Mouse (Mus musculus): Measurements from ENCODE around the gene Taf4. TPM values are rescaled to one million over a fixed set of nuclear protein-coding genes. Genes with fewer than 3 reads are reported as not detected.

Taf4 gene
- polyA plus RNA-seq, 1 experiment, result 9.1 TPM

- Histone ChIP-seq H3K27me3 (replicated peaks) (peaks cover 36% of the 10 kb centered on the region), H3K4me1 (peaks cover 22% of the 10 kb centered on the region), H3K4me3 (replicated peaks) (no peak overlapping the region), H3K36me3 (replicated peaks; ENCODE audit: low read length) (no peaks in the 10 kb centered on the region), H3K9me3 (peaks cover 11% of the 10 kb centered on the region)
- TF ChIP-seq GATA1 (IDR thresholded peaks at IDR 0.05; ENCODE audit: borderline replicate concordance, low read length) (no peak), FLI1 (IDR thresholded peaks at IDR 0.05; ENCODE audit: low read length) (no peak)
These were observed 37.2 kb upstream of the Taf4 start for GRCm38 (mm10) chr2:180013686-180014085.

GRCm38 (mm10) chr2:180011370-180011769 lies 34.9 kb upstream of the Taf4 start:
- Histone ChIP-seq H3K36me3 (replicated peaks; ENCODE audit: low read length) (no peaks in the 10 kb centered on the region), H3K4me1 (peaks cover 10% of the 10 kb centered on the region), H3K9me3 (peaks cover 25% of the 10 kb centered on the region), H3K4me3 (replicated peaks) (no peak overlapping the region), H3K27me3 (replicated peaks) (peaks cover 35% of the 10 kb centered on the region)
- TF ChIP-seq FLI1 (IDR thresholded peaks at IDR 0.05; ENCODE audit: low read length), result no peak
- TF ChIP-seq GATA1 (IDR thresholded peaks at IDR 0.05; ENCODE audit: borderline replicate concordance, low read length), result no peak

- no peaks in the 10 kb centered on the region for H3K36me3 ChIP-seq (replicated peaks; ENCODE audit: low read length)
- TF ChIP-seq FLI1 (IDR thresholded peaks at IDR 0.05; ENCODE audit: low read length) (no peak), GATA1 (IDR thresholded peaks at IDR 0.05; ENCODE audit: borderline replicate concordance, low read length) (no peak)
- H3K9me3 ChIP-seq, result peaks cover 25% of the 10 kb centered on the region
- H3K27me3 ChIP-seq (replicated peaks), result peaks cover 40% of the 10 kb centered on the region
- peaks cover 13% of the 10 kb centered on the region for H3K4me1 ChIP-seq
- no peak overlapping the region for H3K4me3 ChIP-seq (replicated peaks)
These were observed 34.2 kb upstream of the Taf4 start for GRCm38 (mm10) chr2:180010686-180011085.

DNA sequence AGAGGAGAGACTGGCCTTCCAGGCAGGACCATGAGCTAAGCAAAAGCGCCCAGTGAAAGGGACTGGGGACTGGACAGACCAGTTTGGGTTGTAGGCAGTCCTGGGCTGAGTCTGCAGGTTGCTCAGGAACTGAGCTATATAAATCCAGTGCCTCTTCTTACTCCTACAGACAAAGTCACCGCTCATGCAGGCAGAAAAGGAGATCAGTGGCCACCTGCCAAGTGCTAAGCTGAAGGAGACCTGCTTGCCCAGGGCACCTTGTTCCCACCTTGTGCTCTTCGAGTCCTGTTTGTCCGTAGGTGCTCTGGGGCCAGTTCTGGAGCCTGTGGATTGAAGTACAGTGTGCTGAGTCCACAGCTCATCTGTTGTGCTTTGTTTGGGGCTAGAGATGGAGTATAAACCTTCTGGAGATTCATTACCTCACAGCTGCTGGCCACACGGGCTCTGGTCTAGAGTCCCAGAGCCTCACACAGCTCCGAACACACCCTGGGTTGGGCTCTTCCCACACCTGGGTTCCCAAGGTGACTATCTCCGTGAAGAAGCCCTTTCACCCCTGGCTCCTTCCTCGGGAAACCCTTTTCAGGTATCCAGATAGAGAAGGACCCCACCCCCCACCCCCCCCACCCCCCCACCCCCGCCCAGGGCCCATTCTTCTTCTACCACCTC lies 30.0 kb upstream of the Taf4 start:
- H3K9me3 ChIP-seq, result peaks cover 25% of the 10 kb centered on the region
- peaks cover 39% of the 10 kb centered on the region for H3K27me3 ChIP-seq (replicated peaks)
- no peaks in the 10 kb centered on the region for H3K36me3 ChIP-seq (replicated peaks; ENCODE audit: low read length)
- no peak for TF ChIP-seq GATA1 (IDR thresholded peaks at IDR 0.05; ENCODE audit: borderline replicate concordance, low read length)
- no peak for TF ChIP-seq FLI1 (IDR thresholded peaks at IDR 0.05; ENCODE audit: low read length)
- no peak overlapping the region for H3K4me3 ChIP-seq (replicated peaks)
- 0 out of 2 replicates have a peak, but pooled peaks cover 3% of the 10 kb centered on the region for H3K4me1 ChIP-seq

- H3K36me3 ChIP-seq (replicated peaks; ENCODE audit: low read length), result no peaks in the 10 kb centered on the region
- peaks cover 39% of the 10 kb centered on the region for H3K27me3 ChIP-seq (replicated peaks)
- no peak for TF ChIP-seq FLI1 (IDR thresholded peaks at IDR 0.05; ENCODE audit: low read length)
- TF ChIP-seq GATA1 (IDR thresholded peaks at IDR 0.05; ENCODE audit: borderline replicate concordance, low read length), result no peak
- no peak overlapping the region for H3K4me3 ChIP-seq (replicated peaks)
- H3K4me1 ChIP-seq, result 0 out of 2 replicates have a peak, but pooled peaks cover 3% of the 10 kb centered on the region
- peaks cover 25% of the 10 kb centered on the region for H3K9me3 ChIP-seq
These were observed 29.4 kb upstream of the Taf4 start for GRCm38 (mm10) chr2:180005656-180006351.

DNA sequence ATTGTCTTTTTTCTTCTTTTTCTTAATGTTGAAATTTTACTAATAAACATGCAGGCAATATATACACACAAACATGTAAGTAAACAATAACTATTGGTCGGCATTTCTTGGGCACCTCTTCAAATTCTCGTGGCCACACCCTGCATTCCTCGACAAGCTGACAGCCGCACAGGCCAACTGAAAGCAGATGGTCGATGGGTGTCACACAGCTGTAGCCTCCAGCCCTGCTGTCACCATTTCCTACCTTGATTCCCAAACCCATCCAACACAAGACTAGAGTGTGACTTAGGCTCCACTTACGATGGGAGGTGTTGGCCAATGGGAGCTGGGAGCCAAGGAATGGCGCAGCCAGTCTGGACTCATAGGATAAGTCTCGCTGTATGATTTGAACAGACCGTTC lies 25.2 kb upstream of the Taf4 start:
- no peaks in the 10 kb centered on the region for H3K36me3 ChIP-seq (replicated peaks; ENCODE audit: low read length)
- peaks cover 8% of the 10 kb centered on the region; the same call in 1 of the 2 replicates for H3K4me1 ChIP-seq
- no peak for TF ChIP-seq FLI1 (IDR thresholded peaks at IDR 0.05; ENCODE audit: low read length)
- no peak for TF ChIP-seq GATA1 (IDR thresholded peaks at IDR 0.05; ENCODE audit: borderline replicate concordance, low read length)
- peaks cover 32% of the 10 kb centered on the region for H3K27me3 ChIP-seq (replicated peaks)
- H3K9me3 ChIP-seq, result no peaks in the 10 kb centered on the region
- no peak overlapping the region for H3K4me3 ChIP-seq (replicated peaks)

DNA sequence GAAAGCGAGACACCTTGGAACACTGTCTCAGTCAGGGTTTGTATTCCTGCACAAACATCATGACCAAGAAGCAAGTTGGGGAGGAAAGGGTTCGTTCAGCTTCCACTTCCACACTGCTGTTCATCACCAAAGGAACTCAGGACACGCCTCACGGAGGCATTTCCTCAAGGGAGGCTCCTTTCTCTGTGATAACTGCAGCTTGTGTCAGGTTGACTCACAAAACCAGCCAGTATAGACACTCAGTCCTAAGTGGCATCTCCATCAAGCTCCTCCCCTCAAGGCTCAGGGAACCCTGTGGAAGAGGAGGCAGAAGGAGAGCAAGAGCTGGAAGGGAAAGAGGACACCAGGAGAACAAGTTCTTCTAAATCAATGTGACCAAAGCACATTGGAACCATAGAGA lies 22.0 kb upstream of the Taf4 start:
- Histone ChIP-seq H3K4me3 (replicated peaks) (no peak overlapping the region), H3K27me3 (replicated peaks) (peaks cover 13% of the 10 kb centered on the region), H3K4me1 (peaks cover 5% of the 10 kb centered on the region; the same call in 1 of the 2 replicates), H3K36me3 (replicated peaks; ENCODE audit: low read length) (no peaks in the 10 kb centered on the region), H3K9me3 (no peaks in the 10 kb centered on the region)
- TF ChIP-seq FLI1 (IDR thresholded peaks at IDR 0.05; ENCODE audit: low read length) (no peak), GATA1 (IDR thresholded peaks at IDR 0.05; ENCODE audit: borderline replicate concordance, low read length) (no peak)

DNA sequence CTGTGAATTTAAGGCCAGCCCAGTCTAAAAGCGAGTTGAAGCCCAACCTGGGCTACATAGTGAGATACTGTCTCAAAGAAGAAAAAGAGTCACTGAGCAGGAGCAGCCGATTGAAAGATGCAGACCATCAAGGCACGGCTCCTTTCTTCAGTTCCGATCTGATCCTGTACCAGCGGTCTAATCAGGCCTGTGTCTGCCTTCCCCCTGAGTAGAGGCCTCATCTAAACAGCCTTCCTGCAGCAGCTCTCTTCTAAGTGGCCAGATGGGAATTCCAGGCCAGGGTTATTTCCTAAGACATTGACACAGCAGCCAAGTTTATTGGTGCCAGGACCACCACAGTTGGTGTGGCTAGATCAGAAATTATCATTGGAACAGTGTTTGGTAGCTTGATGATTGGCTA lies 16.6 kb upstream of the Taf4 start:
- Histone ChIP-seq H3K36me3 (replicated peaks; ENCODE audit: low read length) (no peaks in the 10 kb centered on the region), H3K4me3 (replicated peaks) (no peak overlapping the region), H3K9me3 (no peaks in the 10 kb centered on the region), H3K27me3 (replicated peaks) (peaks cover 5% of the 10 kb centered on the region), H3K4me1 (peaks cover 10% of the 10 kb centered on the region)
- TF ChIP-seq GATA1 (IDR thresholded peaks at IDR 0.05; ENCODE audit: borderline replicate concordance, low read length), result no peak
- no peak for TF ChIP-seq FLI1 (IDR thresholded peaks at IDR 0.05; ENCODE audit: low read length)

- no peak for TF ChIP-seq GATA1 (IDR thresholded peaks at IDR 0.05; ENCODE audit: borderline replicate concordance, low read length)
- no peak for TF ChIP-seq FLI1 (IDR thresholded peaks at IDR 0.05; ENCODE audit: low read length)
- H3K4me1 ChIP-seq, result peaks cover 17% of the 10 kb centered on the region
- H3K27me3 ChIP-seq (replicated peaks), result peaks cover 23% of the 10 kb centered on the region
- H3K4me3 ChIP-seq (replicated peaks), result no peak overlapping the region
- no peaks in the 10 kb centered on the region for H3K36me3 ChIP-seq (replicated peaks; ENCODE audit: low read length)
- H3K9me3 ChIP-seq, result no peaks in the 10 kb centered on the region
These were observed 12.7 kb upstream of the Taf4 start for GRCm38 (mm10) chr2:179989098-179989497.

GRCm38 (mm10) chr2:179986437-179987022 lies 10.1 kb upstream of the Taf4 start:
- Histone ChIP-seq H3K36me3 (replicated peaks; ENCODE audit: low read length) (no peaks in the 10 kb centered on the region), H3K4me3 (replicated peaks) (no peak overlapping the region), H3K4me1 (peaks cover 24% of the 10 kb centered on the region), H3K9me3 (no peaks in the 10 kb centered on the region), H3K27me3 (replicated peaks) (peaks cover 27% of the 10 kb centered on the region)
- no peak for TF ChIP-seq FLI1 (IDR thresholded peaks at IDR 0.05; ENCODE audit: low read length)
- TF ChIP-seq GATA1 (IDR thresholded peaks at IDR 0.05; ENCODE audit: borderline replicate concordance, low read length), result no peak
